Mouse (Mus musculus) G1E (cell line): Measurements from ENCODE around the gene Hspb7.

ENCODE experiments used
- CTCF ChIP-seq: IDR thresholded peaks from 2 replicates; pipeline ENCODE4 v1.5.1; 2012; ENCODE audit warnings: low read depth, low read length, inconsistent platforms, mixed read lengths
- GATA1 ChIP-seq: IDR thresholded peaks from 2 replicates; pipeline ENCODE4 v1.6.1; 2012; ENCODE audit warnings: borderline replicate concordance, low read length, inconsistent platforms, mixed read lengths
- GATA2 ChIP-seq: IDR thresholded peaks from 2 replicates; pipeline ENCODE4 v1.6.1; 2012; ENCODE audit warnings: low read depth, low read length, inconsistent platforms, borderline replicate concordance
- TAL1 ChIP-seq: conservative IDR thresholded peaks from 2 replicates; pipeline ENCODE4 v1.6.1; 2012; ENCODE audit warnings: low read depth, low read length, inconsistent platforms, mixed read lengths

- TF ChIP-seq CTCF (no peak), GATA2 (no peak), GATA1 (no peak), TAL1 (no peak)
Observed at GRCm38 (mm10) chr4:141411430-141411992, 9.1 kb upstream of the Hspb7 start.
